Mouse (Mus musculus): ENCODE results near the gene Rcbtb2.

- no peak for TF ChIP-seq CTCF (IDR thresholded peaks at IDR 0.05; ENCODE audit: extremely low read depth, insufficient read depth, insufficient read length, insufficient replicate concordance)
- no peak for TF ChIP-seq POLR2A (IDR thresholded peaks at IDR 0.05; ENCODE audit: low read depth, low read length)
Measured at GRCm38 (mm10) chr14:73086425-73086824, 36.4 kb upstream of the Rcbtb2 start.
